Mouse (Mus musculus) thymus, adult 2 months (tissue): ENCODE measurements around the gene Scube2.

Experiments
- CTCF ChIP-seq: fragments of 200-500 bp; IDR thresholded peaks from 2 replicates; pipeline ENCODE4 v1.5.1; 2012; ENCODE audit warnings: mild to moderate bottlenecking, control low read depth, low read length, moderate library complexity, borderline replicate concordance; ENCODE audit not compliant: control insufficient read depth, poor library complexity, insufficient read depth; ENCODE audit errors: extremely low read depth
- POLR2A ChIP-seq: fragments of 200-500 bp; IDR thresholded peaks from 2 replicates; pipeline ENCODE4 v1.6.1; 2012; ENCODE audit warnings: mild to moderate bottlenecking, low read length, control low read depth, moderate library complexity; ENCODE audit not compliant: control insufficient read depth, poor library complexity, insufficient read depth; ENCODE audit errors: extremely low read depth

GRCm38 (mm10) chr7:109849750-109850434 is 15.6 kb downstream of the Scube2 start:
- TF ChIP-seq POLR2A (no peak), CTCF (no peak)
